Mouse (Mus musculus): ENCODE data around the gene Dido1.
A peak's percentile ranks its signal among the peaks of the same experiment; 100 is the strongest.

Gene Dido1

GRCm38 (mm10) chr2:180709923-180710272 is at the start of gene Dido1, which contains the start of gene Gid8:
TSS of gene Dido1 (minus strand) at chr2:180709999.
TSS of gene Gid8 (plus strand) at chr2:180710117.
- peak; percentile 93 for DNase-seq

- DNase-seq, result no peak
These were observed 48.9 kb upstream of the Dido1 start for GRCm38 (mm10) chr2:180758513-180759263.

GRCm38 (mm10) chr2:180756786-180757185 is 47.0 kb upstream of the Dido1 start:
- no peak for DNase-seq

GRCm38 (mm10) chr2:180755896-180756295 is 46.1 kb upstream of the Dido1 start:
- peak; percentile 16 for DNase-seq

GRCm38 (mm10) chr2:180754976-180755688 is 45.3 kb upstream of the Dido1 start:
- DNase-seq, result no peak

- DNase-seq, result no peak
These were observed 39.1 kb upstream of the Dido1 start for GRCm38 (mm10) chr2:180748904-180749303.

- no peak for DNase-seq
These were observed 36.9 kb upstream of the Dido1 start for GRCm38 (mm10) chr2:180746569-180747192.

GRCm38 (mm10) chr2:180745248-180745927 is 35.6 kb upstream of the Dido1 start:
- peak; percentile 68 for DNase-seq

- DNase-seq, result no peak
These were observed 33.5 kb upstream of the Dido1 start for GRCm38 (mm10) chr2:180743321-180743720.

- no peak for DNase-seq
These were observed 33.0 kb upstream of the Dido1 start for GRCm38 (mm10) chr2:180742820-180743219.

- no peak for DNase-seq
These were observed 31.6 kb upstream of the Dido1 start for GRCm38 (mm10) chr2:180741421-180741820.

- DNase-seq, result no peak
These were observed 30.6 kb upstream of the Dido1 start for GRCm38 (mm10) chr2:180740349-180740748.

GRCm38 (mm10) chr2:180737984-180738383 is 28.2 kb upstream of the Dido1 start:
- DNase-seq, result no peak

GRCm38 (mm10) chr2:180735232-180735631 is 25.4 kb upstream of the Dido1 start:
- DNase-seq, result no peak

- no peak for DNase-seq
These were observed 22.2 kb upstream of the Dido1 start for GRCm38 (mm10) chr2:180731984-180732383.

- DNase-seq, result no peak
These were observed 21.2 kb upstream of the Dido1 start for GRCm38 (mm10) chr2:180731036-180731435.

GRCm38 (mm10) chr2:180727613-180728021 is 17.8 kb upstream of the Dido1 start:
- DNase-seq, result no peak

- DNase-seq, result no peak
These were observed 17.1 kb upstream of the Dido1 start for GRCm38 (mm10) chr2:180726658-180727442.

GRCm38 (mm10) chr2:180725856-180726629 is 16.2 kb upstream of the Dido1 start:
- DNase-seq, result no peak

GRCm38 (mm10) chr2:180725414-180725778 is 15.6 kb upstream of the Dido1 start:
- DNase-seq, result no peak

GRCm38 (mm10) chr2:180724585-180725413 is 15.0 kb upstream of the Dido1 start, which contains the start of gene Slc17a9:
TSS of gene Slc17a9 (plus strand) at chr2:180725263.
- peak; percentile 77 for DNase-seq

Measured in kidney, adult 11 months (tissue).